Mouse (Mus musculus) heart, postnatal 10 days (tissue): ENCODE measurements at regions not wholly inside any gene's neighbourhood (a gene's known extent, or its start where the extent isn't known, plus 50 kb on each side); places are given as distances from the start of the nearest gene placed in this dataset.

Source experiments
- DNase-seq, 2 experiments: peaks; one replicate each; pipeline ENCODE4 v3.0.0; 2021
- intact Hi-C: fragments of 180-260 bp; cut with DNase I; formaldehyde crosslinking; loops from one replicate; pipeline ENCODE4 v1.15.1; 2025

- DNase-seq, result peak; percentile 49
- intact Hi-C loops, result loop anchor here (5.0 kb wide), 1 partner anchor 64 kb away; no protein-coding TSS in a partner anchor
Measured at GRCm38 (mm10) chr15:61770721-61771542, 848.1 kb upstream of the A1bg start.

GRCm38 (mm10) chr15:61766544-61767094 is 843.8 kb upstream of the A1bg start:
- intact Hi-C loops, result loop anchor here (10.0 kb wide), 1 partner anchor 612 kb away; no protein-coding TSS in a partner anchor
- DNase-seq, result peak; percentile 76 to 77

GRCm38 (mm10) chr15:61753802-61754201 is 831.0 kb upstream of the A1bg start:
- intact Hi-C loops, result no loop called here
- peak; percentile 37 to 50 for DNase-seq

- intact Hi-C loops, result no loop called here
Measured at GRCm38 (mm10) chr15:61723696-61724095, 800.9 kb upstream of the A1bg start.

GRCm38 (mm10) chr15:61718486-61718885 is 795.7 kb upstream of the A1bg start:
- intact Hi-C loops, result no loop called here

More at GRCm38 (mm10) chr15:61723696-61724095, 800.9 kb upstream of the A1bg start:
- no peak for DNase-seq

GRCm38 (mm10) chr15:61717216-61717615 is 794.4 kb upstream of the A1bg start:
- intact Hi-C loops, result no loop called here
- no peak for DNase-seq

More at GRCm38 (mm10) chr15:61718486-61718885, 795.7 kb upstream of the A1bg start:
- DNase-seq, result no peak

GRCm38 (mm10) chr15:61713953-61714352 is 791.1 kb upstream of the A1bg start:
- intact Hi-C loops, result no loop called here
- DNase-seq, result no peak

- intact Hi-C loops, result loop anchor here (5.0 kb wide), 1 partner anchor 63 kb away; no protein-coding TSS in a partner anchor
- no peak for DNase-seq
Measured at GRCm38 (mm10) chr15:61708928-61709327, 786.1 kb upstream of the A1bg start.

- peak; percentile 68 to 72 for DNase-seq
- intact Hi-C loops, result loop anchor here (5.0 kb wide), 1 partner anchor 64 kb away; no protein-coding TSS in a partner anchor
Measured at GRCm38 (mm10) chr15:61707952-61708351, 785.1 kb upstream of the A1bg start.

GRCm38 (mm10) chr15:61692679-61693078 is 769.9 kb upstream of the A1bg start:
- no peak for DNase-seq
- intact Hi-C loops, result no loop called here

GRCm38 (mm10) chr15:61690425-61690824 is 767.6 kb upstream of the A1bg start:
- intact Hi-C loops, result no loop called here

GRCm38 (mm10) chr15:61689776-61690397 is 767.1 kb upstream of the A1bg start:
- intact Hi-C loops, result no loop called here
- no peak for DNase-seq

More at GRCm38 (mm10) chr15:61690425-61690824, 767.6 kb upstream of the A1bg start:
- no peak for DNase-seq

- DNase-seq, result no peak
- intact Hi-C loops, result no loop called here
Measured at GRCm38 (mm10) chr15:61682968-61683367, 760.2 kb upstream of the A1bg start.

- intact Hi-C loops, result no loop called here
- no peak for DNase-seq
Measured at GRCm38 (mm10) chr15:61670556-61670955, 747.7 kb upstream of the A1bg start.

GRCm38 (mm10) chr15:61660581-61660980 is 737.8 kb upstream of the A1bg start:
- intact Hi-C loops, result no loop called here
- no peak for DNase-seq

- DNase-seq, result peak; percentile 49 to 51
- intact Hi-C loops, result no loop called here
Measured at GRCm38 (mm10) chr15:61656951-61657350, 734.1 kb upstream of the A1bg start.

GRCm38 (mm10) chr15:61654846-61655245 is 732.0 kb upstream of the A1bg start:
- intact Hi-C loops, result no loop called here
- no peak for DNase-seq

GRCm38 (mm10) chr15:61653853-61654252 is 731.0 kb upstream of the A1bg start:
- intact Hi-C loops, result no loop called here
- no peak for DNase-seq

- no peak for DNase-seq
- intact Hi-C loops, result no loop called here
Measured at GRCm38 (mm10) chr15:61618638-61619500, 696.1 kb upstream of the A1bg start.

- DNase-seq, result no peak
- intact Hi-C loops, result no loop called here
Measured at GRCm38 (mm10) chr15:61610662-61611061, 687.9 kb upstream of the A1bg start.
